Mouse (Mus musculus): ENCODE results near the gene Actr1a. TPM values are rescaled to one million over a fixed set of nuclear protein-coding genes. Genes with fewer than 3 reads are reported as not detected.

Actr1a gene
- 101 TPM for polyA plus RNA-seq (2017; shearing (Covaris generic))

GRCm38 (mm10) chr19:46395109-46396009, at the start of gene Actr1a:
Actr1a (minus strand) TSS chr19:46395748.

DNA sequence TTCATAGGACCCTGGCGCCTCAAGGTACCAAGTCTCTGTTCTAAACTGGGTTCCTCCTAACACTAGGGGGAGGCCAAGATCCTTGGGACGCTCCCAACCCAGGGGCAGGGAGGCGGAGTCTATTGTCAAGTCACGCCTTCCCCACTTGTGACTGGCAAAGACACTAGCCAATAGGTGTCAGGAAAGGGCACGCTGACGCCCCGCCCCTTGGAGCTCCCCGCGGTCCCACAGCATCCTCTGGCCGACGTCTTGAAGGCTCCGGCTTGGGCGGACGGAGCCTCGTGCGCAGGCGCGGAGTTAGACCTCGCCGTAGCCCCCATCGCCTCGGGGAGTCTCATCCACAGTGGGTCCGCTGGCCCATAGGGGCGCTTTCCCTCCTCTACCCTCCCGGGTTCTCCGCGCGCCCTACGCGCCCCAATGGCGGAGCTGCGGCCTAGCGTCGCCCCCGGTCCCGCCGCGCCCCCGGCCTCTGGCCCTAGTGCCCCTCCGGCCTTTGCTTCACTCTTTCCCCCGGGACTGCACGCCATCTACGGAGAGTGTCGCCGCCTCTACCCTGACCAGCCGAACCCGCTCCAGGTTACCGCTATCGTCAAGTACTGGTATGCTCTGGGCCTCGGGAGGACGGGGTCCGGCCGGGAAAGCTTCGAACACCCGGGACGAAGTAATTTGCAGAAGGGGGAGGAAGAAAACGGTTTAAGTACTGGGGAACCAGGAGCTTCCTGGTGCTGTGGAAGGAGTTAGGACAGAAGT, 1.3 kb upstream of the Actr1a start, which contains the start of gene Sufu:
Sufu (plus strand) TSS at position 211 of the 750 bp plus-strand sequence.

GRCm38 (mm10) chr19:46350168-46350932, 45.2 kb downstream of the Actr1a start, which contains the start of gene 2310034G01Rik:
2310034G01Rik (minus strand) TSS chr19:46350302.

GRCm38 (mm10) chr19:46338331-46338936, 57.1 kb downstream of the Actr1a start, which contains the start of gene Cuedc2:
Cuedc2 (minus strand) TSS chr19:46338702.

GRCm38 (mm10) chr19:46328081-46329030, 67.2 kb downstream of the Actr1a start, which contains the start of gene Fbxl15:
Fbxl15 (plus strand) TSS chr19:46328184.

Other genes with a start within 250 kb of the Actr1a start
- gene Pitx3, start 247.4 kb downstream of the Actr1a start, polyA plus RNA-seq (2017; shearing (Covaris generic)), result not detected
- 63.0 TPM for gene Gbf1, start 243.2 kb downstream of the Actr1a start, polyA plus RNA-seq (2017; shearing (Covaris generic))
- gene Nfkb2, start 91.4 kb downstream of the Actr1a start, polyA plus RNA-seq (2017; shearing (Covaris generic)), result 341 TPM
- gene Psd, start 68.6 kb downstream of the Actr1a start, polyA plus RNA-seq (2017; shearing (Covaris generic)), result 12.3 TPM
- 12.4 TPM for gene Fbxl15, start 67.6 kb downstream of the Actr1a start, polyA plus RNA-seq (2017; shearing (Covaris generic))
- 21.5 TPM for gene Cuedc2, start 57.0 kb downstream of the Actr1a start, polyA plus RNA-seq (2017; shearing (Covaris generic))
- 10.7 TPM for gene Mfsd13a, start 54.6 kb downstream of the Actr1a start, polyA plus RNA-seq (2017; shearing (Covaris generic))
- not detected for gene 2310034G01Rik, start 45.4 kb downstream of the Actr1a start, polyA plus RNA-seq (2017; shearing (Covaris generic))
- gene Sufu, start 1.1 kb upstream of the Actr1a start, polyA plus RNA-seq (2017; shearing (Covaris generic)), result 27.0 TPM
- gene Trim8, start 106.0 kb upstream of the Actr1a start, polyA plus RNA-seq (2017; shearing (Covaris generic)), result 67.2 TPM
- gene Arl3, start 177.4 kb upstream of the Actr1a start, polyA plus RNA-seq (2017; shearing (Covaris generic)), result 10.2 TPM
- 6.3 TPM for gene Sfxn2, start 177.6 kb upstream of the Actr1a start, polyA plus RNA-seq (2017; shearing (Covaris generic))
- gene Wbp1l, start 203.3 kb upstream of the Actr1a start, polyA plus RNA-seq (2017; shearing (Covaris generic)), result 73.2 TPM

Data from effector memory CD4-positive, alpha-beta T cell, adult 7 months (primary cell).